Mouse (Mus musculus) lung, adult 2 months (tissue): Measurements from ENCODE around the gene Cyren. TPM values are rescaled to one million over a fixed set of nuclear protein-coding genes. Genes with fewer than 3 reads are reported as not detected.

Experiments
- DNase-seq: peaks from one replicate; pipeline ENCODE4 v3.0.0; 2022
- H3K4me1 ChIP-seq: fragments of 200-500 bp; 2 replicates; pipeline ENCODE4 v1.6.1; 2011; ENCODE audit warnings: low read length; ENCODE audit not compliant: control insufficient read depth, insufficient read depth
- H3K4me3 ChIP-seq: fragments of 200-500 bp; replicated peaks from 2 replicates; pipeline ENCODE3; 2011; ENCODE audit warnings: low read depth, mild to moderate bottlenecking, control low read depth, low read length; ENCODE audit errors: extremely low read depth
- CTCF ChIP-seq: fragments of 200-500 bp; IDR thresholded peaks from 2 replicates; pipeline ENCODE4 v1.5.1; 2011; ENCODE audit warnings: mild to moderate bottlenecking, low read length, control low read depth; ENCODE audit not compliant: insufficient read depth
- POLR2A ChIP-seq: fragments of 200-500 bp; IDR thresholded peaks from 2 replicates; pipeline ENCODE4 v1.6.1; 2011; ENCODE audit warnings: low read depth, mild to moderate bottlenecking, control low read depth, low read length, borderline replicate concordance; ENCODE audit errors: extremely low read depth
- WGBS: fragments of 180-500 bp; shearing (Covaris S2); methylation state at CpG from one replicate; pipeline ENCODE4 v1.1.7; 2018; 5-methylcytosine and 5-hydroxymethylcytosine counted together
- polyA plus RNA-seq: library from polyadenylated mRNA; depleted of rRNA; stranded (reverse); fragments of >200 nt; gene quantifications from 2 replicates; pipeline ENCODE4 v1.2.3, GENCODE M21; 2012

Gene Cyren
- polyA plus RNA-seq, 1 experiment, result 8.5 TPM

- WGBS, result 78% methylated on average over 7 of the region's 7 CpGs
- Histone ChIP-seq H3K4me3 (no peak overlapping the region), H3K4me1 (peaks cover 3% of the 10 kb centered on the region; the same call in 1 of the 2 replicates)
- DNase-seq, result peak; percentile 41
- TF ChIP-seq CTCF (no peak), POLR2A (no peak)
Measured at GRCm38 (mm10) chr6:34902578-34902977, 24.7 kb upstream of the Cyren start.

GRCm38 (mm10) chr6:34901911-34902444 lies 24.1 kb upstream of the Cyren start:
- peaks cover 3% of the 10 kb centered on the region; the same call in 1 of the 2 replicates for H3K4me1 ChIP-seq
- no peak for TF ChIP-seq CTCF
- WGBS, result 36% methylated on average over 9 of the region's 9 CpGs
- H3K4me3 ChIP-seq, result peak overlapping the region; percentile 19
- no peak for DNase-seq

GRCm38 (mm10) chr6:34900990-34901389 lies 23.1 kb upstream of the Cyren start:
- WGBS, result 86% methylated on average over 2 of the region's 2 CpGs
- DNase-seq, result no peak
- no peak overlapping the region for H3K4me3 ChIP-seq
- H3K4me1 ChIP-seq, result peaks cover 3% of the 10 kb centered on the region; the same call in 1 of the 2 replicates
- no peak for TF ChIP-seq CTCF

GRCm38 (mm10) chr6:34899127-34899526 lies 21.3 kb upstream of the Cyren start:
- peaks cover 3% of the 10 kb centered on the region; the same call in 1 of the 2 replicates for H3K4me1 ChIP-seq
- no peak for DNase-seq
- no peak overlapping the region for H3K4me3 ChIP-seq
- WGBS, result 73% methylated on average over 2 of the region's 2 CpGs
- TF ChIP-seq POLR2A (no peak), CTCF (no peak)

- Histone ChIP-seq H3K4me1 (no peaks in the 10 kb centered on the region), H3K4me3 (no peak overlapping the region)
- no peak for DNase-seq
- TF ChIP-seq CTCF (no peak), POLR2A (no peak)
- 65% methylated on average over 16 of the region's 16 CpGs for WGBS
Measured at GRCm38 (mm10) chr6:34896168-34896780, 18.4 kb upstream of the Cyren start.

GRCm38 (mm10) chr6:34895569-34895968 lies 17.7 kb upstream of the Cyren start:
- no peak for DNase-seq
- TF ChIP-seq POLR2A (no peak), CTCF (no peak)
- WGBS, result 88% methylated on average over 7 of the region's 7 CpGs

GRCm38 (mm10) chr6:34889185-34889584 lies 11.3 kb upstream of the Cyren start:
- no peak overlapping the region for H3K4me3 ChIP-seq
- H3K4me1 ChIP-seq, result no peaks in the 10 kb centered on the region
- WGBS, result 79% methylated on average over 4 of the region's 4 CpGs
- no peak for DNase-seq
- no peak for TF ChIP-seq CTCF
- no peak for TF ChIP-seq POLR2A

More at GRCm38 (mm10) chr6:34895569-34895968, 17.7 kb upstream of the Cyren start:
- no peaks in the 10 kb centered on the region for H3K4me1 ChIP-seq
- no peak overlapping the region for H3K4me3 ChIP-seq

- WGBS, result 86% methylated on average over 6 of the region's 6 CpGs
- no peaks in the 10 kb centered on the region for H3K4me1 ChIP-seq
- no peak overlapping the region for H3K4me3 ChIP-seq
- no peak for DNase-seq
- TF ChIP-seq POLR2A (no peak), CTCF (no peak)
Measured at GRCm38 (mm10) chr6:34887131-34887850, 9.4 kb upstream of the Cyren start.

- Histone ChIP-seq H3K4me1 (no peaks in the 10 kb centered on the region), H3K4me3 (no peak overlapping the region)
- DNase-seq, result no peak
- TF ChIP-seq POLR2A, result no peak
- 82% methylated on average over 7 of the region's 7 CpGs for WGBS
Measured at GRCm38 (mm10) chr6:34884724-34885123, 6.9 kb upstream of the Cyren start.

- WGBS, result 55% methylated on average over 6 of the region's 6 CpGs
- TF ChIP-seq CTCF (peak; percentile 47), POLR2A (no peak)
- Histone ChIP-seq H3K4me1 (peaks cover 23% of the 10 kb centered on the region), H3K4me3 (no peak overlapping the region)
- DNase-seq, result peak; percentile 40
Measured at GRCm38 (mm10) chr6:34879911-34880475, 2.1 kb upstream of the Cyren start.
